Mouse (Mus musculus) olfactory bulb, adult 2 months (tissue): ENCODE results near the gene Plcb2.

Experiments used
- CTCF ChIP-seq: fragments of 200-500 bp; IDR thresholded peaks from 2 replicates; pipeline ENCODE4 v1.5.1; 2012; ENCODE audit warnings: low read depth, mild to moderate bottlenecking, low read length, moderate library complexity; ENCODE audit not compliant: insufficient read depth
- POLR2A ChIP-seq: fragments of 200-500 bp; IDR thresholded peaks from 2 replicates; pipeline ENCODE4 v1.6.1; 2012; ENCODE audit warnings: mild to moderate bottlenecking, low read depth, low read length, moderate library complexity; ENCODE audit not compliant: insufficient read depth

GRCm38 (mm10) chr2:118659998-118660452 is 68.2 kb downstream of the Plcb2 start:
- TF ChIP-seq CTCF (no peak), POLR2A (no peak)
